Mouse (Mus musculus) urinary bladder, adult 2 months (tissue): ENCODE data around the gene Syndig1. TPM values are rescaled to one million over a fixed set of nuclear protein-coding genes. Genes with fewer than 3 reads are reported as not detected.

Experiments used
- DNase-seq: peaks from one replicate; pipeline ENCODE4 v3.0.0; 2022; ENCODE audit warnings: low spot score
- polyA plus RNA-seq: library from polyadenylated mRNA; depleted of rRNA; stranded (reverse); fragments of >200 nt; gene quantifications from 2 replicates; pipeline ENCODE4 v1.2.3, GENCODE M21; 2012; rRNA removed

The Syndig1 gene
- 35.4 and 37.0 TPM in 2 replicates for polyA plus RNA-seq

DNA sequence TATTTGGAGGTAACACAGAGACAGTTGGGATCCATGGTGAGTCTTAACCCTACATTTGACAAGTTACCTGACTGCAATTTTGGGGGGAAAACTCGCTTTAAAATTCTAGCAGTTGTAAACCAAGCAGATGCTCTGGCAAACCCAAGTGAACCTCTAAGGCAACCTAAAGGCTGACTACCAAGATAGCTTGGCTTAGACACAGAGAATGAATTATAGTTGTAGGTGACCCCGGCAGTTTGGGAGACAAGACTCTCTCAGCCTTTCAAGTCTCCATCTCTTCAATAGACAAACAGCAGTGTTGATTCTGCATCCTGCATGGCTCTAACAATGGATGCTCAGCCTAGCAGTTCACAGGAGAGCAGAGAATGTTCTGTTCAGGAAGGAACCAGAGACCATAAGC lies at the start of gene Syndig1:
TSS of gene Syndig1 (plus strand) at position 301 of the 400 bp plus-strand sequence.
- DNase-seq: no peak

DNA sequence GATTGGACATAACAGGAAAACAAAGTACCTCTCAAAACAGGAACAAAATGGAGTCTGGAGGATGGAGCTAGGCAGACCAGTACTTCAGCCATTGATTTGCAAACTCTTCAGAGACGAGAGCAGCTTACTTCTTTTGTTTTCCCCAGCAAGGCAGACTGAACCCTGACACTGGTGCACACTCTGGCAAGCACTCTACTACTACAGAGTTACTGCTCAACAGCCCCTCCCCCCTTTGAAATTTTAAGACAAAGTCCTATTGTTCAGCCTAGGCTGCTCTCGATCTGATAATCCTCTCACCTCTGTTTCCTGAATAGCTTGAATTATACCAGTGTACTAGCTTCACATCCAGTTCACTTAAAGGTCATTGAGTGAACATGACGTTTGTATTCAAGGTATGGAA lies 30.4 kb upstream of the Syndig1 start:
- DNase-seq: no peak

- no peak for DNase-seq
These were observed 24.3 kb upstream of the Syndig1 start for GRCm38 (mm10) chr2:149804599-149805140.

DNA sequence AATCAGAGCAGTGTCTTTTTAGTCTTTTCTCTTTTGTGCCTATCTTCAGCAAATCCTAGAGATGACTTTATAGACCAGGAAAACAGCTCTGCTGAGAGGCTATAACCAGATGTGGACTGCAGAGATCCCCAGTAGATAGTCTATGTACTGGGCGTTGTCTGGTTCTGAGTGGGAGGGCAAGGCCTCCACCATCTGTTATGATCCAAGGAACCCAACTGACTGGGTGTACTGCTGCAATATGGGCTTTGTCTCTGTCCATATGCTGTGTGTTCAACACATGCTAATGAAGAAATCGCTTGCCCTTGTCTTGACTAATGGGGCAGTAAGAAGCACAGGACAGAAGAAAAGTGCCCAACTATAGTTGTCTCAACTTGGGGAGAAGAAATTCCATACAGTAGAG lies 23.8 kb upstream of the Syndig1 start:
- DNase-seq: no peak

DNA sequence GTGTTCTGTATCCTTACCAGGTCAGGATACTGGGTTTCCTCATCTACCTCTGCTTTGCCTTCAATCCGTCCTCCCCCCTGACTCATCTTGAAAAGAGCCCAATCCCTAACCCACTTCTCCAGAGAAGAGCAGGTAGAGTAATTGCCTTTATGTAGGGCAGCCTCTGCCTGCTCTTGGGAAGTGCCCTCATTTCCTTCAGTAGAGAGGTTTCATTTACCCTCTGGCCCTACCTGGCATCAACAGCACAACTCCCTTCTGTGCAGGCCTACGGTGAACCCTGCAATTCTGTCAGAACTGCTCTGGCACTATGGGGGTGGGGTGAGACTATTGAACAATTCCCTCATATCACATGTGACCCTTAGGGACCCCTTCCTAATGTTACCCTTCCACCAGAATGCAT lies 16.1 kb upstream of the Syndig1 start:
- no peak for DNase-seq

- DNase-seq: no peak
These were observed 10.6 kb upstream of the Syndig1 start for GRCm38 (mm10) chr2:149818395-149818794.

DNA sequence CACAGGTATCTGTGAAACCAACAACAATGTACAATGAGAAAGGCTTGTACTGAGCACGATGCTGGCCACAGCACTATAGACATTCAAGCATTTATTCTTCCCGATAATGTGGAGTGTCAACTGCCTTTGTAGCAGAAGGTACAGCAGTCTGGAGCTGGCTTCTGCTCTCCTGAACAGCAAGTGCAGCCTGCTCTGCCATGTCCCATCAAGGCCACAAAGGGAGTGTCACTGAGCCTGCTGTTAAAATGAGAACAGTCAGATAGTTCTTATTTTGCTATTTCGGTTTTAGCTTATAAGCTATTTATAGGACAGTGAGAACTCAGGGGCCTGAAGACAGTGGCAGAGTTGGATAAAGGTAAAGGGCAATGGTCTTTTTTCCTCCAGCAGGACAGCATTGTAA lies 9.3 kb upstream of the Syndig1 start:
- DNase-seq: no peak

DNA sequence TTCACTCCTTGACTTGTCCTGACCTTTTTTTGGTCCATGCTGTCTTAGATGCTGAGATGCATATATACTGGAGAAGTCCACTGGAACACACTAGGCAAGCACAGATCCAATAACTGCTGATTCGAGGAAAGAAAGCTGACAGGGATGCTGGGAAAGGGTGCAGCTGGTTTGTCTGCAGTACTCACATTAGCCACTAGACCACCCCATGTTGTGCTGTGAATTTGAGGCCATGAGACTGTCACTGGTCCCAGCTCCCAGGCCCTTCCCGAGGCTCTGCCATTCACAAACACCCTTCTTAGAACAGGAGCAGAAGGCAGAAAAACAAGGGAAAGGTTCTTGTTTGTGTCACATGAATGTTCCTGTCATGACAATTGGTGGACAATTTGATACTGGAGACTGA lies 8.8 kb upstream of the Syndig1 start:
- DNase-seq: no peak

GRCm38 (mm10) chr2:149829955-149830535 lies 1.0 kb downstream of the Syndig1 start:
- no peak for DNase-seq

DNA sequence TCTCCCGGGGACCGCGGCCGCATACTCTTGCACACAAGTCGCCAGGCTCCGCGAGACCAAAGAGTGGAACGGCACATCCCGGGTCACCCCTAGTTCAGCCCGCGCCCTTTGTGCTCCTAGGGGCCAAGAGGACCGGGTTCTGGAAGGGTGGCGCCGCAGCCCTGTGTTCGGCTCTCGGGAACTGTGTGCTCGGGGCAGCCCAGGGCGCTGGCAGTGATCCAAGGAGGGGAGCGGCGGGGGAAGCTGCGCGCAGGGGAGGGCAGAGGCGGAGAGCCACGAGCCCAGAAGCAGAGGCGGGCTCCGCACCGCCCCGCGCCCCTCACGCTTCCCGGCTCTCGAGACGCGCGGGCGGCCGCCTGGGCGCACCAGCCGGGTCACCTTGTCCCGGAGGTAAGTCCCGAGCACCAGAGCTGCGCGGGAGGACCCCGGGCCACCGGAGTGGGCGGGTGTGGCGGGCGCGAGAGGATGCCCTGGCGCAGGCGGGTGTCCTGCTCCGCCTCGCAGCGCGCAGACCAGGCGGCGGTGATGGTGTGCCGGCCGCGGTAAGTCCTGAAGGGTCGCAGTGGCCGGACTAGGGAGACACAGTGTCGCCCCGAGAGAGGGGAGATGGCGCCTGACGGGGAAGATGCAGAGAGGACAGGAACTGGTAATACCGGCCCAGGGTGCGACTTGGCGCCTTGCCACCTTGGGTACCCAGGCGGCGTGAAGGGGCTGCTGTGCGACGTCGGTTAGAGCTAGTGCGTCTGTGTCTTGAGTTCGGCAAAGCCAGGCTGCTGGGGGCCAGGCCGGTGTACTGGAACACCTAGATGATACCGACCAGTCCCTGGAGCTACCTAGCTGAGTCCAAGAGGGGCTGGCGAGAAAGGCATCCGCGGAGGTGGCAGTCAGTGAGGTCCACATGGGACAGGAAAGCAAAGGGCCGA lies 1.8 kb downstream of the Syndig1 start, which contains the start of gene C530025M09Rik:
TSS of gene C530025M09Rik (minus strand) at position 678 of the 923 bp plus-strand sequence.
- peak; percentile 36 for DNase-seq

GRCm38 (mm10) chr2:149831459-149832245 lies 2.6 kb downstream of the Syndig1 start:
- no peak for DNase-seq

DNA sequence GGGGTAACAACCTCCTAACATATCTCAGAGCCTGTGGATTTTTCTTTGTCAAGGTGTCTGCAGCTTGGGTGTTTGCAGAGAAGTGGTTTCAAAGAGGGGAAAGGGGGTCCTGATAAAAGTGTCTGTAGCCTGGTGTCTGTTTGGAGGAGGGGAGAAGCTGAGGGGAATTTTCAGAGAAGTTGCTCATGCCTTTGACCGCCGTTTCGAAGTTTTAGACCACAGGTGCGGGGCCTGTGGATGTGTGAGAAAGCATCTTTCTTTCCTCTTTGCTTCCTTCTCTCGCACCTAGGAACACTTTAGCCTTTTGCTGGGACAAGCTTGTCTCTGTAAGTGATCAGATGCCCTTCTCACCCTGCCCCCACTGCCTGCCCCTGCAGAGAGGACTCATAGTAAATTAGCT lies 3.3 kb downstream of the Syndig1 start:
- DNase-seq: no peak

- no peak for DNase-seq
These were observed 6.1 kb downstream of the Syndig1 start for GRCm38 (mm10) chr2:149835091-149835490.

DNA sequence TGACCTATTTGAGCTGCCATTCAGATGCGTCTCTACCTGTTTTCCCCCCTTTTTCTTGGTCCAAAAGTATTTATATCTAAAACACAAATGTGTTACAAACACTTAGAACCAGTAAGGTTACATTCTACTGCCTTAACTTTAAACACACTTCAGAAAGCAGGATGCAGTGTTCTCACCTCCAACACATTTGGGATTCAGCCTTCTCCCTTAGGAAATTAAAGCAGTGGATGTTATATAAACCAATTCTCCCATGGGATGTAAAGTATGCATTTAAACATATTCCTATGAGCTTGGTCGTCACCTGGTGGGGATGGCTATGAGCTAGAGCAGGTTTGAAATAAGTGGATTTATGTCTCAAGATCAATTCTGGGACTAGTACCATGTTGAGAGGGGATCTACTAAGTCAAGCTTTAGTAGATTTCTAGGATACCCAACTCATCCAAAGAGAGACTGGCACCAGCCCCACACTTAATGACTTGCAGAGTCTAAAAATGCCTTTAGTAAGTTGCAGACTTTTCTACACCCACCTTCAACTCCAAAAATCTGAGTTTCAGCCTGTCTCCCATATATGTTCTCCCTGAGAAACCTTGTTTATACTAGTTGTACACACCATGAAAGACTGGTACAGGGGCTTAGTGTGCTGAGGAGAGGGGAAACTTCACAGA lies 7.6 kb downstream of the Syndig1 start:
- DNase-seq: no peak

DNA sequence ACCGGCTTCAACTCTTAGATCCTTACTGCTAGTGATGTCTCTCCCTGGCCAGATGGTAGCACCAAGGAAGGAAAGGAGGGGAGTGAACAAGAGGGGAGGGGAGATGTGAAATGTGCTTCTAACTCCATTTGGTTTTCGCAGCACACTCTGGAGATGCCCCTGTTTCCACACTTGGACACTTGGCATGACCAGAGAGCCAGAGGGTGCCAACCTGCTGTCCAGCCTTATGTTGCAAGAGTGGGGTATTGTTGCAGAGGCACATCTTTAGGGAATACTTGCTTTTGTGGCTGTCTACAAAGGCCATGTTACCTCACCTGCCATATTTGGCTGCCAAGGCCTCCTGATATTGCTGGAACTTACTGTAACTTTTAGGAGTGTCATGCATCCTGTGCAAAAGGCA lies 10.7 kb downstream of the Syndig1 start:
- DNase-seq: no peak

DNA sequence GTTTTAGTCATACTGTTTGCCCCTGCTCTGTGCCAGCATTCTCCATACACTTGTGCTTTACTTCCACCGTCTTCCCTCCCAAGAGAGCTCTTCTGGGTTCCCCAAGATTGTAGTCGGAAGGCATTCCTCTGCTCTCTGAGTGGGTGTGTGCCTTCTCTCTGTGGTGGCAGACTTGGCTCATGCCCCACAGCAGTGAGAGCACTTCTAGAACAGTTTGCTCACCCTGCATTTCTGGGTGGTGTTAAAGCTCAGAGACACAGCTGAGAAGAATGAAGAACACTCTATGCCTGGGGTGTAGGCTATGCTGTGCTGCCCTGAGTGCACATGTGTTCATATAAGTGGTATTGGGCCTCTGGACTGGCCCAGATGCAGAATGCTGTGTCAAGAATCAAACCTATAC lies 15.6 kb downstream of the Syndig1 start:
- no peak for DNase-seq

- DNase-seq: no peak
These were observed 19.8 kb downstream of the Syndig1 start for GRCm38 (mm10) chr2:149848778-149849177.

DNA sequence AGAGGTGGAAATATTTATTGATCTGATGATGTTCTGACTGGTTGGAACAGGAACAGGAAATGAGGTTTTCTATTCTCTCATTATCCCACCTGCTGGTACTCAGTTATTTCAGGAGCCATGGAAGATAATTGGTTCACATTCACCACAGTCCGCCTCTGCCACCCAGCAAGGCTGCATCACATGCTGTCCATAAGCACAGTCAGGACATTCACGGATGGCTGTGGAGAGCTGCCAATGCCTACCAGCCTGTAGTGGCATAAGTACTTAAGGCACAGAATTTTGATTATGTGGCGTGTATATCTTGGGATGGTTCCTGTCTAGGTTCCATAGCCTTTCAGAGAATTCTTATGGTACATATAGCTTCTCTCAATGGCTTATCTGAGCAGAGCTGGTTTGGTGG lies 32.0 kb downstream of the Syndig1 start:
- no peak for DNase-seq

DNA sequence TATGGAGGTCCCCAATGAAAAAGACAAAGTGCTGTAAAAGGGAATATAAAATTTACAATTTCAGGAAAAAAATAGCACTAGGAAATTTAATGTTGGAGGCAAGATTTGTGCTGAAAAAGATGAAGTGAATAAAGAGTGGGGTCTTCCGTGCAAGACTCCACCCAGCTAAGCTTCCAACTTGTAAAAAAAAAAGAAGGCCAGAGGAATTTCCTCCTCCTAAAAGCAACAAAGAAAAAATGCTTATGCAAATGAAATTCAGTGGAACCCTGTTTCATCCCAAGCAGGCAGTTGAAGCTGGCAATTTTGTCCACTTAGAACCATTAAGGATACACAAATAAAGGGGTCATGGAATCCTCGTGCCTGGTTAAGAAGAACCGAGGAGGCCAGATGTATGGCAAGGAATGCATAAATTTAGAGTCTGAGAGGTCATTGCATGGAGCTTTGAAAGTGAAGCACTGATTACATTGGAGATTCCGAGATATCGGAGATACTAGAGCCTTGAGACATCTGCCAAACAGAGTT lies 37.0 kb downstream of the Syndig1 start:
- DNase-seq: no peak

DNA sequence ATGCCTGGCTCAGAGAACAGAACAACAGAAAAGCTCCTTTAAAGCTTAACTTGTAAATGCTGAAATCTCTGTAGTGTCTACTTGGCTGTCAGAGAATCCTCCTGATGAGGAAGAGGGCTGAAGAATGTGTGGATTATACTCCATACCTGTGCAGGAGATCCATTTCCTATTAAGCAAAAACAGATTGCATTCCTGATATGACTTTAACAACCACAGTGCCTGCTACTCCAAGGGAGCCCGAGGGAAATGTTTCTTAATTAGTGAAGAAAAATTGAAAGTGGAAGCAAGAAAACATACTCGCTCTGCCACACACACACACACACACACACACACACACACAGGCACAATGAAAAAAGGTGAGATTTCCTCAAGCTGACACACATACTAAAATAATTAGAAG lies 41.5 kb downstream of the Syndig1 start:
- no peak for DNase-seq

GRCm38 (mm10) chr2:149872496-149872895 lies 43.5 kb downstream of the Syndig1 start:
- no peak for DNase-seq
